Mouse (Mus musculus) forebrain, embryonic 15.5 days (tissue): ENCODE data around the gene Prl3d3. TPM values are rescaled to one million over a fixed set of nuclear protein-coding genes. Genes with fewer than 3 reads are reported as not detected.
"Not testable (repeated sequence)": the region's sequence is repeated elsewhere in the genome, so short reads cannot be mapped to it uniquely, and the experiment has no call there.

ENCODE experiments used
- ATAC-seq: fragments of 200-750 bp; cut with Nextera tagmentation; replicated peaks from 2 replicates; pipeline ENCODE4 v1.8.0; 2017; ENCODE audit warnings: mild to moderate bottlenecking, moderate TSS enrichment, moderate library complexity
- H3K27ac ChIP-seq: fragments of 300-500 bp; sonication (generic); replicated peaks from 2 replicates; pipeline ENCODE4 v1.5.1; 2015; ENCODE audit warnings: mild to moderate bottlenecking, inconsistent platforms
- H3K27me3 ChIP-seq: fragments of 300-500 bp; sonication (generic); 2 replicates; pipeline ENCODE4 v1.6.1; 2015; ENCODE audit warnings: inconsistent platforms
- H3K36me3 ChIP-seq: fragments of 300-500 bp; sonication (generic); 2 replicates; pipeline ENCODE4 v1.6.1; 2015; ENCODE audit warnings: mild to moderate bottlenecking, inconsistent platforms
- H3K4me1 ChIP-seq: fragments of 300-500 bp; sonication (generic); 2 replicates; pipeline ENCODE4 v1.6.1; 2015; ENCODE audit warnings: inconsistent platforms
- H3K4me2 ChIP-seq: fragments of 300-500 bp; sonication (generic); replicated peaks from 2 replicates; pipeline ENCODE4 v1.6.1; 2015; ENCODE audit warnings: mild to moderate bottlenecking, inconsistent platforms
- H3K4me3 ChIP-seq: fragments of 300-500 bp; sonication (generic); 2 replicates; pipeline ENCODE4 v1.5.1; 2015; ENCODE audit warnings: mild to moderate bottlenecking, inconsistent platforms
- H3K9ac ChIP-seq: fragments of 300-500 bp; sonication (generic); replicated peaks from 2 replicates; pipeline ENCODE4 v1.6.1; 2015; ENCODE audit warnings: mild to moderate bottlenecking, inconsistent platforms
- H3K9me3 ChIP-seq: fragments of 300-500 bp; sonication (generic); 2 replicates; pipeline ENCODE4 v1.6.1; 2016; ENCODE audit warnings: inconsistent platforms
- WGBS: fragments of 180-500 bp; shearing (Covaris S2); methylation state at CpG from one replicate; pipeline ENCODE4 v1.1.7; 2015; ENCODE audit warnings: mixed read lengths; 5-methylcytosine and 5-hydroxymethylcytosine counted together
- polyA plus RNA-seq: library from polyadenylated mRNA; unstranded; fragments of >200 nt; fragmentation: Nextera tagmentation; extraction: Ambion mirVana; gene quantifications from 2 replicates; pipeline ENCODE4 v1.2.1, GENCODE M21; 2015

Prl3d3 gene
- not detected in 2 replicates for polyA plus RNA-seq

- not testable (repeated sequence) for H3K27ac ChIP-seq, H3K4me2 ChIP-seq, H3K9ac ChIP-seq, H3K36me3 ChIP-seq, H3K4me1 ChIP-seq, ATAC-seq, H3K9me3 ChIP-seq, H3K4me3 ChIP-seq, H3K27me3 ChIP-seq
- WGBS: 90% methylated on average over 3 of the region's 3 CpGs
Observed at GRCm38 (mm10) chr13:27156490-27156889, at the start of gene Prl3d3. Gene Prl3d3 (plus strand): TSS chr13:27156790.

- WGBS: 95% methylated on average over 4 of the region's 4 CpGs
- not testable (repeated sequence) for H3K4me2 ChIP-seq, H3K36me3 ChIP-seq, H3K9ac ChIP-seq, ATAC-seq, H3K4me3 ChIP-seq, H3K27ac ChIP-seq, H3K27me3 ChIP-seq, H3K4me1 ChIP-seq, H3K9me3 ChIP-seq
Observed at GRCm38 (mm10) chr13:27121398-27121797, 35.2 kb upstream of the Prl3d3 start, which contains the start of gene Prl3d2. Gene Prl3d2 (plus strand): TSS chr13:27121698.

GRCm38 (mm10) chr13:27148264-27148663, 8.3 kb upstream of the Prl3d3 start:
- Histone ChIP-seq H3K4me1 (no peaks in the 10 kb centered on the region), H3K27ac (no peak overlapping the region), H3K4me3 (no peak overlapping the region), H3K9me3 (no peaks in the 10 kb centered on the region), H3K36me3 (no peaks in the 10 kb centered on the region), H3K4me2 (no peak overlapping the region), H3K9ac (no peak overlapping the region), H3K27me3 (no peaks in the 10 kb centered on the region)
- WGBS: 59% methylated on average over 1 of the region's 1 CpGs
- ATAC-seq: no peak

- no peak within 1 kb of the TSS for H3K4me3 ChIP-seq
- no peaks in the 10 kb centered on the region for H3K36me3 ChIP-seq
- H3K4me1 ChIP-seq: no peaks in the 10 kb centered on the region
- H3K9ac ChIP-seq: no peak within 1 kb of the TSS
- WGBS: 86% methylated on average over 1 of the region's 1 CpGs
- no peak within 1 kb of the TSS for H3K27ac ChIP-seq
- H3K27me3 ChIP-seq: no peaks in the 10 kb centered on the region
- no peak within 1 kb of the TSS for H3K4me2 ChIP-seq
- H3K9me3 ChIP-seq: no peaks in the 10 kb centered on the region
- ATAC-seq: no peak
Observed at GRCm38 (mm10) chr13:27196359-27196758, 39.8 kb downstream of the Prl3d3 start, which contains the start of gene Prl3c1. Gene Prl3c1 (plus strand): TSS chr13:27196659.

Other genes with a start within 250 kb of the Prl3d3 start
- gene Prl, start 99.2 kb upstream of the Prl3d3 start, polyA plus RNA-seq: not detected in 2 replicates
- gene Prl3d1, start 62.6 kb upstream of the Prl3d3 start, polyA plus RNA-seq: not detected in 2 replicates
- gene Prl3d2, start 35.1 kb upstream of the Prl3d3 start, polyA plus RNA-seq: not detected in 2 replicates
- gene Prl3c1, start 39.9 kb downstream of the Prl3d3 start, polyA plus RNA-seq: not detected in 2 replicates
- gene Prl3b1, start 85.1 kb downstream of the Prl3d3 start, polyA plus RNA-seq: not detected in 2 replicates
- gene Prl3a1, start 102.6 kb downstream of the Prl3d3 start, polyA plus RNA-seq: not detected in 2 replicates
- not detected in 2 replicates for gene Prl6a1, start 155.8 kb downstream of the Prl3d3 start, polyA plus RNA-seq
- gene Prl8a2, start 188.9 kb downstream of the Prl3d3 start, polyA plus RNA-seq: not detected in 2 replicates
- not detected in 2 replicates for gene Prl2b1, start 234.1 kb downstream of the Prl3d3 start, polyA plus RNA-seq